Mouse (Mus musculus) limb, embryonic 11.5 days (tissue): Measurements from ENCODE around the gene Mien1. TPM values are rescaled to one million over a fixed set of nuclear protein-coding genes. Genes with fewer than 3 reads are reported as not detected.

ENCODE experiments used
- ATAC-seq: fragments of 200-750 bp; cut with Nextera tagmentation; 2 replicates; pipeline ENCODE4 v1.8.0; 2017; ENCODE audit warnings: low read depth; ENCODE audit not compliant: insufficient number of reproducible peaks, low FRiP score, low TSS enrichment
- DNase-seq: peaks from one replicate; pipeline ENCODE4 v3.0.0-alpha.2; 2015; ENCODE audit warnings: low spot score
- H3K27ac ChIP-seq: fragments of 300-500 bp; sonication (generic); replicated peaks from 2 replicates; pipeline ENCODE4 v1.5.1; 2014; ENCODE audit warnings: low read depth, mild to moderate bottlenecking, low read length
- H3K27me3 ChIP-seq: fragments of 300-500 bp; sonication (generic); 2 replicates; pipeline ENCODE4 v1.6.1; 2014; ENCODE audit warnings: mild to moderate bottlenecking, low read length, mixed read lengths; ENCODE audit not compliant: control insufficient read depth, insufficient read depth
- H3K36me3 ChIP-seq: fragments of 300-500 bp; sonication (generic); 2 replicates; pipeline ENCODE4 v1.6.1; 2014; ENCODE audit warnings: mild to moderate bottlenecking, low read length, moderate library complexity, mixed read lengths; ENCODE audit not compliant: control insufficient read depth, insufficient read depth
- H3K4me1 ChIP-seq: fragments of 300-500 bp; sonication (generic); 2 replicates; pipeline ENCODE4 v1.6.1; 2014; ENCODE audit warnings: low read length, mixed read lengths; ENCODE audit not compliant: control insufficient read depth, insufficient read depth
- H3K4me2 ChIP-seq: fragments of 300-500 bp; sonication (generic); 2 replicates; pipeline ENCODE4 v1.6.1; 2014; ENCODE audit warnings: low read depth, mild to moderate bottlenecking, moderate library complexity; ENCODE audit not compliant: severe bottlenecking
- H3K4me3 ChIP-seq: fragments of 300-500 bp; sonication (generic); 2 replicates; pipeline ENCODE4 v1.5.1; 2014; ENCODE audit warnings: low read depth, low read length
- H3K9ac ChIP-seq: fragments of 300-500 bp; sonication (generic); 2 replicates; pipeline ENCODE4 v1.6.1; 2014; ENCODE audit warnings: mild to moderate bottlenecking, low read length
- H3K9me3 ChIP-seq: fragments of 300-500 bp; sonication (generic); 2 replicates; pipeline ENCODE4 v1.6.1; 2016; ENCODE audit warnings: low read length; ENCODE audit not compliant: control insufficient read depth
- WGBS: fragments of 180-500 bp; shearing (Covaris S2); extraction: QIAGEN DNeasy Blood & Tissue Kit; methylation state at CpG from one replicate; pipeline ENCODE4 v1.1.7; 2014; 5-methylcytosine and 5-hydroxymethylcytosine counted together
- polyA plus RNA-seq: library from polyadenylated mRNA; unstranded; fragments of >200 nt; fragmentation: Nextera tagmentation; extraction: Ambion mirVana; gene quantifications from 2 replicates; pipeline ENCODE4 v1.2.1, GENCODE M21; 2014

The Mien1 gene
- polyA plus RNA-seq, 1 experiment from 2014 or later = 75.4 TPM

DNA sequence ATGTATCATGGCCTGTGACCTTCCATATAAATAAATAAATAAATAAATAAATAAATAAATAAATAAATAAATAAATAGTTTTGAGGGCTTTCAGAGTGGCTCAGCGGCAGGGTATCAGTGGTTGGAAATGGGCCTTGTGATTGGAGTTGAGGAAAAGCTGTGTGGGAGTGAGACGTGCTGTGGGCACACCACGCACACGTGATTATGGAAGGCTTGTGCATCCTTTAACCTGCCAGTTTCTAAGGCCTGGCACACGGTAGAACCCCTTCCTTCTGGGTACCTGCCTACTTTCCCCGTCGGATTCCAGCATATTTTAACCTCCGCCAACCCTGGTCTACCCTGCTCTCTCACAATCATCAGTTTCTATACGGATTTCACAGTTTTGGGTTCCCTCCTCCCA lies 18.2 kb upstream of the Mien1 start:
- DNase-seq (no peak), ATAC-seq (0 out of 2 replicates have a peak, but pooled peaks have one; percentile 5)
- peaks cover 23% of the 10 kb centered on the region for H3K27me3 ChIP-seq
- H3K4me2 ChIP-seq = peak overlapping the region; percentile 80
- WGBS = 25% methylated on average over 9 of the region's 9 CpGs
- no peak overlapping the region for H3K27ac ChIP-seq
- H3K4me1 ChIP-seq = peaks cover 3% of the 10 kb centered on the region; the same call in 1 of the 2 replicates
- H3K9me3 ChIP-seq = no peaks in the 10 kb centered on the region
- H3K4me3 ChIP-seq = peak overlapping the region; percentile 48
- no peaks in the 10 kb centered on the region for H3K36me3 ChIP-seq
- H3K9ac ChIP-seq = peak overlapping the region; percentile 34; the same call in 1 of the 2 replicates

DNA sequence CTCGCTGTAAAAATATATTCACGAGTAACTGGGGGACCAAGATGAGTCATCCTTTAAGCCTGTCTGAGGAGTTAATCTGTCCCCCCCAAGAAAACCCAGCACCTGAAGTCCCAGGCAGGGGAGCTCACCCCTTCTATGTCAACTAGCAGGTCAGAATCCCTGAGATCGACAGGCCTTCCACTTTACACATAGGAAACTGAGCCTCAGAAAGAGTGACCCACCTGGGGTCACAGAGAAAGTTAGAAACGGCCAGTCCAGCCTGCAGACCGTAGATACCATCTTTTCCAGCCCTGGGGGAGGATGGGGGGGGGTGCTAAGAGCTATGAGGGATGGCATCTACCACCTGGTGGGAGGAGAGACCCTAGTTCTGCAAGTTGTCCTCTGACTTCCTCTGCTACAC lies 17.8 kb upstream of the Mien1 start:
- WGBS = 80% methylated on average over 5 of the region's 5 CpGs
- Histone ChIP-seq H3K4me2 (no peak overlapping the region), H3K27me3 (peaks cover 23% of the 10 kb centered on the region), H3K27ac (no peak overlapping the region), H3K4me3 (no peak overlapping the region), H3K36me3 (no peaks in the 10 kb centered on the region), H3K9me3 (no peaks in the 10 kb centered on the region), H3K9ac (no peak overlapping the region), H3K4me1 (peaks cover 3% of the 10 kb centered on the region; the same call in 1 of the 2 replicates)
- DNase-seq (no peak), ATAC-seq (no peak)

DNA sequence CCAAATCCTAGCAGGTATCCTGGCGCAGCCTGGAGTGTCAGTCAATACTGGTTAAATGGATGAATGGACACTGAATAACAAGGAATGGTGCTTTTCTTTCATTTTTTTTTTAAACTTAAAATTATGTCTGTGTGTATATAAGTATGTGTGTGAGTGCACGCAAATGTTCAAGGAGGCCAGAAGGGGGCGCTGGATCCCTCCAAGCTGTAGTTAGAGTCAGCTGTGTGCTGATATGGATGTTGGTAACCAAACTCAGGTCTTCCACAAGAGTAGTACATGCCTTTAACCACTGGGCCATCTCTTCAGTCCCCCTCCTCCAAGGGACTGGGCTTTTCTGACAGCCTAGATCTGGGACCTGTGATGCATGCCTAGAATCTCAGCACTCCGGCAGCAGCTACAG lies 16.7 kb upstream of the Mien1 start:
- no peak overlapping the region for H3K9ac ChIP-seq
- WGBS = 82% methylated on average over 4 of the region's 4 CpGs

DNA sequence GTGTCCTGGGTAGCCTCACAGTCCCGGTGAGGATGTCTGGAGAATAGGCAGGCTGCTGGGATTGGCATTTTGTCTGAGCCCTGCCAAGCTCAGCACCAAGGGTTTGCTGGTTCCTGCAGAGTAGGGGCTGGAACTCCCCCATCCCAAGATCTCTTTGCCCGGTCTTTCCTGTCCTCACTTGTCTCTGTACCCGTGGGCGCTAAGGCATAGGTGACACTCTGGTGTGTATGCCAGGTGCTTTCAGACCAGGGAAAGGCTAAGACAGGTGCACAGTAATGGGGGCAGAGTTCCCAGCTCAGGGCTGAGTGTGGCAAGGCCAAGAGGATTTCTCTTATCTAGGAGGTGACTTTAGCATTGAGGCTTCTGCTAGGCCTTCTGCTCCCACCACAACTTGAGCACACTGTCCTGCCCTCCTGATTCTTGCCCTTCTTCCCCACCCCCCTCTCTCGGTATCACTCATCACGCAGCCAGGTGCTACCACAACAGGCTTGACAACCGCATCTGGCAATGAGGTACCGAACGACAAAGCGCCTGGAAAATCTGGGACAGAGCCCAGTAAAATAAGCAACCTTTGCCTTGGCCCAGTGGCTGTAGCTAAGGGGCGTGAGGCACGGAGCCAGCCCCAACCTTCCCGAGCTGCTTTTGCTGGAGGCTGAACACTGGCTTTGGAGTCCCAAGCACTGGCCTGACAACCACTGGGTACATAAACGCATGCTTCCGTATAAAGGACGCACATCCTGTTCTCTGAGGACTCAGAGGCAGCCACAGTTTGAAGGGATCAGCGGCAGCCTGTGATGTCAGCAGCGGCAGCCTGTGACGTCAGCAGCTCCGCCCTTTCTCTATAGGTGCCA lies 11.4 kb upstream of the Mien1 start:
- Histone ChIP-seq H3K36me3 (no peaks in the 10 kb centered on the region), H3K4me2 (no peak overlapping the region), H3K4me1 (peaks cover 5% of the 10 kb centered on the region; the same call in 1 of the 2 replicates), H3K27ac (no peak overlapping the region), H3K4me3 (no peak overlapping the region), H3K9me3 (no peaks in the 10 kb centered on the region), H3K9ac (no peak overlapping the region), H3K27me3 (peaks cover 14% of the 10 kb centered on the region; the same call in 1 of the 2 replicates)
- 87% methylated on average over 20 of the region's 20 CpGs for WGBS
- ATAC-seq (no peak), DNase-seq (no peak)

More for the DNA sequence above, 16.7 kb upstream of the Mien1 start:
- DNase-seq (no peak), ATAC-seq (no peak)
- no peak overlapping the region for H3K4me2 ChIP-seq
- peaks cover 3% of the 10 kb centered on the region; the same call in 1 of the 2 replicates for H3K4me1 ChIP-seq
- H3K27me3 ChIP-seq = peaks cover 22% of the 10 kb centered on the region
- H3K36me3 ChIP-seq = no peaks in the 10 kb centered on the region
- no peak overlapping the region for H3K4me3 ChIP-seq
- no peaks in the 10 kb centered on the region for H3K9me3 ChIP-seq
- no peak overlapping the region for H3K27ac ChIP-seq

DNA sequence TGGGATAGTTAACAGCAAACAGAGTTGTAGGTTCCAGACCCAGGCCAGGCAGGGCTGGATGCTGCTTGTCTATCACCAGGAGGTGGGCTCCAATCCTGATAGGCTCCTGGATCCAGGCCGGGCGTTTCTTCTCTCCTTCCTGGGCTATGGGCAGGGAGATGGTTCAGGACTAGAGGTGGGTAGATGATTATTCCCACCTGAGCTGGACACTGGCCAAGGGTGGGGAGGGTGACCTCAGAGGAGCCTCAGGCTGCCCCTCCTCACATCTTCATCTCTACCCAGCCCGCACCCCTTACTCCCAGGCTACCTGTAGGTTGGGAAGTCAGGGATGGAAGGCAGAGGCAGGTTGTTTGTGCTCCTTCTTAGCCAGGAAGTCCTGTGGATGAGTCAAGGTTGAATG lies 10.6 kb upstream of the Mien1 start:
- H3K4me2 ChIP-seq = no peak overlapping the region
- no peaks in the 10 kb centered on the region for H3K36me3 ChIP-seq
- no peak overlapping the region for H3K9ac ChIP-seq
- ATAC-seq (no peak), DNase-seq (no peak)
- no peak overlapping the region for H3K27ac ChIP-seq
- peaks cover 5% of the 10 kb centered on the region; the same call in 1 of the 2 replicates for H3K4me1 ChIP-seq
- H3K9me3 ChIP-seq = no peaks in the 10 kb centered on the region
- WGBS = 89% methylated on average over 3 of the region's 3 CpGs
- H3K27me3 ChIP-seq = peaks cover 14% of the 10 kb centered on the region; the same call in 1 of the 2 replicates
- H3K4me3 ChIP-seq = no peak overlapping the region

DNA sequence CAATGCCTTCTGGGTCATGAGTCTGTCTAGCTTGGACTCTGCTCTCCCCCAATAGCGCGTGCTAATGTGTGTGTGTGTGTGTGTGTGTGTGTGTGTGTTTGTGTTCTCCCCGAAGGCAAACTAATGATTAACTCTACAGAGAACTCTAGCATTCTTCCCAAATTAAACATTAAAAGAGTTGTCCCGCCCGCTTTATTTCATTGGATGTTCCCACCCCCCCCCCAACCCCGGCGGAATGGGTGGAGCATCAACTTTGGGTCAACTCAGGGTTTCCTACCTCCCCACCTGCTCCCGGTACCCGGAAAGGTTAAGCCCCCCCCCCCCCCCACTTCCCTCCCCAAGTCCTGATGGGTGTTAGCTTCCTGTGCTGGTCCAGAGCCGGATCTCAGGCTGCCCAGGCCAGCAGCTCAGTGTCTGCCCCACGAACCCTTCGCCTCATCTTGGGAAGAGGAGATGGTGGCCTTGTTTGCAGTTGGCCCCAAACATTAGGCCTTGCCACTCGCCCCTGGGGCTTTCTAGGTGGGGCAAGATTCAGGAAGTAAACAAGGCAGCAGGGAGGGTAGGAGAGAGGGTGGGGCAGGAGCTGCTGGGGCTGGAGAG lies 9.5 kb upstream of the Mien1 start:
- 43% methylated on average over 13 of the region's 13 CpGs for WGBS
- Histone ChIP-seq H3K9ac (no peak overlapping the region), H3K4me1 (peaks cover 5% of the 10 kb centered on the region; the same call in 1 of the 2 replicates), H3K4me3 (no peak overlapping the region), H3K36me3 (no peaks in the 10 kb centered on the region), H3K27ac (no peak overlapping the region), H3K4me2 (no peak overlapping the region; the same call in 1 of the 2 replicates), H3K27me3 (peaks cover 14% of the 10 kb centered on the region; the same call in 1 of the 2 replicates), H3K9me3 (no peaks in the 10 kb centered on the region)
- ATAC-seq = no peak
- no peak for DNase-seq

DNA sequence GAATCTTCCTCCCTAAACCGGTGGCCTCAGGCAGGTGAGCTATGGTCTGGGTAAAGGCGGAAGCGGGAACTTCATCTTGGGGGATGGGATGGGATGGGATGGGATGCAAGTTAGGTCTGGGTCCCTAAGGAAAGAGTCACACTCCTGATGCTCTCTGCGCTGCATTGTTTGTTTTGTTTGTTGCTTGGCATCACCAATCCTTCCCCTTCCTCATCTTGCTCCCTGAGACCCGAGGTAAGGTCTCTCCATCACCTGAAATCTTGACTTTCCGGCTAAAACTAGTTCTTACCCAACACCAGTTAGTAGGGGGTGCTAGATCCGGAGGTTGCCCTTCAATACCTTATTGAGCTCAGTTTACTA lies 8.7 kb upstream of the Mien1 start:
- H3K9ac ChIP-seq = no peak overlapping the region
- DNase-seq (no peak), ATAC-seq (no peak)
- H3K27ac ChIP-seq = no peak overlapping the region
- H3K4me3 ChIP-seq = peak overlapping the region; percentile 17; the same call in 1 of the 2 replicates
- peaks cover 5% of the 10 kb centered on the region; the same call in 1 of the 2 replicates for H3K4me1 ChIP-seq
- peaks cover 14% of the 10 kb centered on the region; the same call in 1 of the 2 replicates for H3K27me3 ChIP-seq
- no peak overlapping the region; the same call in 1 of the 2 replicates for H3K4me2 ChIP-seq
- H3K36me3 ChIP-seq = no peaks in the 10 kb centered on the region
- no peaks in the 10 kb centered on the region for H3K9me3 ChIP-seq
- 14% methylated on average over 7 of the region's 7 CpGs for WGBS
